Mouse (Mus musculus): ENCODE data around the gene Apoh.

Gene Apoh

GRCm38 (mm10) chr11:108382664-108383063 lies 39.5 kb downstream of the Apoh start:
- DNase-seq (ENCODE audit: low read depth, low spot score): no peak

DNA sequence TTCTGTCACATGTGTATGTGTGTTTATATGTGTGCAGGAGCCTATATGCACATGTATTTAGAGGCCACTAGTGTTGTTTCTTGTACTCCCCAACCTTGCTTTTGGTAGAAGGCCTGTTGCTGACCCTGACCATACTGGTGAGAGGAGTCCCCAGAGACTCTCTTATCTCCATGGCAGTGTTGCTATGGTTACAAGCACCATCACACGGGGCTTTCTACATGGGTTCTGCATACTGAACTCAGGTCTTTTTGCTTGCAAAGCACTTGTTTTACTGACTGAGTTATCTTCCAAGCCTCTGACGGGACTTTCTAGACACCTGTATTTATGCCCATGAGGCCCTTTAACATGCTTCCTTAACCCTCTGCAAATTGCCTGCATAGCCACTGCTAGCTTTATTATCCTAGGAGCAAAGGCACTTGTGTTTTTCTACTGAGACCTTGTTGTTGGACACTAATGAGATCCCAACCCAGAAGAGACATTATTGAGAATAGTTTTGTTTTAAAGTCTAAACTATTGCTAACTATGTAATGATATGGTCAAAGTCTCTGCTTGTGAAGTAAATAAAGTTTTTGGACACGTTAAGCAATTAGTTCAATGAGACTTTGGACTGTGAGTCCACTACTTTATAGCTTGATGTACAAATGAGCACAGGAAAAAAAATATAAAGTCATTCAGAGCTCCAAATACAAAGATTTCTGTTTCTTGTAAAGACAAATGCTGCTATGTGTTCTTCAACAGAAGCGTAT lies 41.9 kb downstream of the Apoh start:
- peak; percentile 46 for DNase-seq (ENCODE audit: low read depth, low spot score)

DNA sequence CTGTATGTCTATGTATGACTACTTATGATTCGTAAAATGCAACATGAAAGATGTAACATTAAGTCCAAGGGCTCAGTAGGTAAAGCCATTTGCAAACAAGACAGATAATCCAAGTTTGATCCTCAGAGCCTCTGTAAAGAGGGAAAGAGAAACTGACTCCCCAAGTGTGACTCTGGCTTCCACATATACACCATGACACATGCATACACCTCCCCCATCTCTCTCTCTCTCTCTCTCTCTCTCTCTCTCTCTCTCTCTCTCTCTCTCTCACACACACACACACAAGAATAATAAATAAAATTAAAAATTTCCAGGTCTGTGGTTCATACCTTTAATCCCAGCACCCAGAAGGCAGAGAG lies 42.5 kb downstream of the Apoh start:
- no peak for DNase-seq (ENCODE audit: low read depth, low spot score)

- DNase-seq (ENCODE audit: low read depth, low spot score): no peak
Observed at GRCm38 (mm10) chr11:108395061-108395460, 51.9 kb downstream of the Apoh start.

GRCm38 (mm10) chr11:108396076-108396829 lies 53.1 kb downstream of the Apoh start:
- no peak for DNase-seq (ENCODE audit: low read depth, low spot score)

GRCm38 (mm10) chr11:108409876-108410644 lies 66.9 kb downstream of the Apoh start:
- DNase-seq (ENCODE audit: low read depth, low spot score): peak; percentile 23

GRCm38 (mm10) chr11:108416360-108416759 lies 73.2 kb downstream of the Apoh start:
- DNase-seq (ENCODE audit: low read depth, low spot score): no peak

- peak; percentile 30 for DNase-seq (ENCODE audit: low read depth, low spot score)
Observed at GRCm38 (mm10) chr11:108418540-108418939, 75.4 kb downstream of the Apoh start.

DNA sequence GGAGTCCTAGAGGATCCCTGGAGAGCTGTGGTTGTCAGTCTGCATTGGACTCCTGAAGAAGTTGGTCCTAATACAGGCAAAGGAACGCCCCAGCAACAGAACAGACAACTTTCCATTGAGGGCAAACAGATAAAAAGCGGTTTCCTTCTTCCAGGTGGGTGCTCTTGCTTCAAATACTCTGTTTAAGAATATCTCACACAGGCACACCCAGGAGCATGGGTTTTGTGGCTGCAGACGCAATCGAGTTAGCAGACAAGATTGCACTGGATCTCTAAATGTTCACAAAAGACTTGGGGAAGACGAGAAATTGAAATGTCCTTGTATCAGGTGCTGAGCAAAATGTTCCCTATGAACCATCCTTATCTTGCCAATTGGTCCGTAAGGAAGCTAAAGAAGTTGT lies 76.1 kb downstream of the Apoh start:
- DNase-seq (ENCODE audit: low read depth, low spot score): no peak

DNA sequence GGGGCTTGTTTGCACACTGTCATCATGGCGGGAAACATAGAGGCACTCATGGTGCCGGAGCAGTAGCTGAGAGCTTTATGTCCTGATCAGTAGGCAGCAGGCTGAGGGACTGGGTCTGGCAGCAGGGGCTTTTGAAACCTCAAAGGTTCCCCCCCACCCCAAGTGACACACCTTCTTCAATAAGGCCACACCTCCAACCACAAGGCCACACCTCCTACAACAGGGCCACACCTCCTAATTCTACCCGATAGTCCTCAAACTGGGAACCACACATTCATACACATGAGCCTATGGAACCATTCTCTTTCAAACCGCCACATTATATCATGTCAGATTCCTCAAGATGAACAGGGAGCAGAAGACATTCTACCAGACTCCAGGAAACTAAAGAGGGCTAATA lies 77.6 kb downstream of the Apoh start:
- no peak for DNase-seq (ENCODE audit: low read depth, low spot score)

DNA sequence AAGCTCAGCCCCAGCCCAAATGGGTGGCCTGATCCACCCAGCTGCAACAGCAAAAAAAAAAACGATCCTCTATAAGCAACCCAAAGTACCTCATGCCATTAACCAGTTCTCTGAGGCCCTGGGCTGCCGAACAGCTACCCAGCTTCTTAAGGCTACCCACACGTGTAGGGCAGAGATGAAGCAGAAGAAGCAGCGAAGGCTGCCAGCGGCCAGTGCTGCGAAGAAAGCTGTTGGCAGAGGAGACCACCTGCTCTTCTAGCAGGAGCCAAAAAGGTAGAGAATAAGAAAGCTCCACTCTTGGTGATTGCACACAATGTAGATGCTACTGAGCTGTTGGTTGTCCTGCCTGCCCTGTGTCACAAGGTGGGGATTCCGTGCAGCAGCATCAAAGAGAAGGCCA lies 80.1 kb downstream of the Apoh start:
- no peak for DNase-seq (ENCODE audit: low read depth, low spot score)

DNA sequence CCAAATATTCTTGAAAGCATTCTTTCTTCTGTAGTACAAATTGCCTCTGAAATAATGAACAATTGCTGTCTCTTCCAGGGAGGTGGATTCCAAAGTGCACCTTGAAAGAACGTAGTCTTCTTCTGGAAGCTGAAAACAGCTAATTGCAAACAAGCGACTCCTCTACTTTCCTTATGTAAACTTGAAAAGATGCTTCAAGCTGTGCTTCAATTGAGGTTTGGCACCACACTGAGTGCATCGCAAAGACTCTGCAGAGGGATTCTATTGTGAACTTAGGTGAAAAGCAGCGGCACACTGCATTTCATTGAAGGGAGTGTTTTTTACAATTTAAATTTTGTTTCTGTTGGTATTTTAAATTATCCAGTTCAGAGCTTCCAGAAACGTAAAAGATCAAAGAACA lies 81.0 kb downstream of the Apoh start:
- no peak for DNase-seq (ENCODE audit: low read depth, low spot score)

GRCm38 (mm10) chr11:108424889-108425591 lies 81.9 kb downstream of the Apoh start, which contains the start of gene Cep112:
Gene Cep112 (plus strand): TSS chr11:108425192.
- peak; percentile 100 for DNase-seq (ENCODE audit: low read depth, low spot score)

DNA sequence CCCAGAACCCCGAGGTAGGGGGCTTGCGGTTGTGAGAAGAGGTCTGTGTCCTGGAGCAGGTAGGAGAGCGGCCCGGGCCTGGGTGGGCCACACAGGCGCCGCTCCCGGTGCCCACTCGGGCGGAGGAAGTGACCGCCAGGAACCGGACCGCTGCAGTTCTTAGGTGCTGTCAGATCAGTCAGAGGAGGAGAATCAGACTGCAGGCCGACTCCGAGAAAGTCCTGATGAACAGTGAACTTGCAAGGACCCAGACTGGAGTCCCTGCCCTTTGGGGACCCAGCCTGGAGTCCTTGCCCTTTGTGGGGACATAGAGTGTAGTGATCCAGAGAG lies 82.4 kb downstream of the Apoh start:
- no peak for DNase-seq (ENCODE audit: low read depth, low spot score)

GRCm38 (mm10) chr11:108426086-108426485 lies 82.9 kb downstream of the Apoh start:
- no peak for DNase-seq (ENCODE audit: low read depth, low spot score)

GRCm38 (mm10) chr11:108427191-108427590 lies 84.0 kb downstream of the Apoh start:
- DNase-seq (ENCODE audit: low read depth, low spot score): no peak

GRCm38 (mm10) chr11:108429076-108429475 lies 85.9 kb downstream of the Apoh start:
- DNase-seq (ENCODE audit: low read depth, low spot score): no peak

GRCm38 (mm10) chr11:108443893-108444563 lies 100.9 kb downstream of the Apoh start:
- DNase-seq (ENCODE audit: low read depth, low spot score): no peak

- DNase-seq (ENCODE audit: low read depth, low spot score): no peak
Observed at GRCm38 (mm10) chr11:108447148-108447547, 104.0 kb downstream of the Apoh start.

DNA sequence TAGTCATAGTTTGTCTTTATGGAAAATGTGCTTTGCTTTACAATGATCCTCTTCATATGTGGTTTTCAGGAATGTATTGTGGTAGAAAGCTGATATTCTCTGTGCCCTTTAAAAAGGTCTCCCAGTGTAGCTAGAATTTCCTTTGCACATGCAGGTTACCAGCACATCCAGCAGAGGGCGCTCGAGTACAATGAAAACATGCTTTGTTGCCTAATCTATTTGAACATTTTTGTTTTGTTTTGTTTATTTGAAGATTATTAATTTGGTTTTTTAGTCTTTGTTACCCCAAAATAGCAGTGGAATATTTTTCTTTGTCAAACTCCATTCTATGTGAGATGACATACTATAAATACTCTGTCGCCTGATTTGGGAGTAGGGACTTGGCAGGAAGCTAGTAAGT lies 106.7 kb downstream of the Apoh start:
- DNase-seq (ENCODE audit: low read depth, low spot score): peak; percentile 72

GRCm38 (mm10) chr11:108459599-108459998 lies 116.4 kb downstream of the Apoh start:
- no peak for DNase-seq (ENCODE audit: low read depth, low spot score)

All from mesoderm, embryonic 11.5 days (tissue).